Mouse (Mus musculus): Measurements from ENCODE around the gene Mettl1.

DNA sequence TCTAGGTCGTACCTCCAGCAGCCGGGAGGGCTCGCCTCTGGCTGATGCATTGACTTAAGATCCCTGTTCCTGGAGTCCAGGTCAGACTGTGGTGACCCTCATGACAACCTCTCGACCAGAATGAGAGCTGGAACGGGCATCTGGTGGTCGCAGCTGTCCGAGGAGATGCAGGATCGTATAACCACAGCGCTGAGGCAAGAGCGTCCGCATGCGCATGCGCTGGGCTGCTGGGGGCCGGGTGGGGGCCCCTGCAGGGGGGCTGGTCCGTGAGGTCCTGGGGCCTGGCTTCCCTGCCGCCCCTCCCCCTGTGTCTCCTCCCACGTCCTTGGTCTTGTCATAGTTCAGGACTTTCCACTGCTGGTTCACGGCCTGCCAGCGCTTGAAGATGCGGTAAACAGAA, 15.3 kb downstream of the Mettl1 start:
- TF ChIP-seq CTCF (IDR thresholded peaks at IDR 0.05; ENCODE audit: low read depth, low read length) (no peak), POLR2A (IDR thresholded peaks at IDR 0.05; ENCODE audit: borderline replicate concordance, low read depth, low read length) (no peak)
